Mouse (Mus musculus) E14TG2a.4 (cell line): Measurements from ENCODE around the gene Tbc1d22a.

Source experiments
- CTCF ChIP-seq: conservative IDR thresholded peaks from 2 replicates; pipeline ENCODE4 v1.5.1; 2014; ENCODE audit warnings: low read length
- NANOG ChIP-seq: IDR thresholded peaks from 2 replicates; pipeline ENCODE4 v1.6.1; 2014; ENCODE audit warnings: borderline replicate concordance, low read length, mixed read lengths
- POU5F1 ChIP-seq: IDR thresholded peaks from 2 replicates; pipeline ENCODE4 v1.6.1; 2014; ENCODE audit warnings: low read length, borderline replicate concordance

DNA sequence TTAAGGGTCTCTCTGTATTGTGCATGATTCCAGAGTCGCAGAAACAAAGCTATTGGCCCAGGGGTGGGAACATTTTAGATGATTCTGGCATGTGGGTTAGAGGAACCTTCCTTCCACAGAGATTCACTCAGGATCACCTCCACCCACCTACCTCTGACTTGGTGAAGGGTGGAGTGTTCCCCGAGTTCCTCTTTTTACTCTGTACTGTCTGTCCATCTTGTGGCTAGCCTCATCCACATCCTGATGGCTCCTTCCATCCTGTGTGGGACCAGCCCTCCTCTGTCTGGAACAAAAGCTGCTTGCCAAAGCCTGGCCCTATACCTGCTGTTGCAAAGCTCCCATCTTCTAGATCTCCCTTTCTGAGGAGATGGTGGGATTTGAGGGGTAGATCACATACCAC lies 71.0 kb downstream of the Tbc1d22a start:
- TF ChIP-seq CTCF (no peak), NANOG (no peak), POU5F1 (no peak)
